Mouse (Mus musculus) embryonic facial prominence, embryonic 12.5 days (tissue): ENCODE data around the gene Nek1. TPM values are rescaled to one million over a fixed set of nuclear protein-coding genes. Genes with fewer than 3 reads are reported as not detected.
A peak's percentile ranks its signal among the peaks of the same experiment; 100 is the strongest.

ENCODE experiments used
- ATAC-seq: fragments of 200-750 bp; cut with Nextera tagmentation; 2 replicates; pipeline ENCODE4 v1.8.0; 2017; ENCODE audit not compliant: insufficient number of reproducible peaks, insufficient read depth, low FRiP score, low TSS enrichment
- H3K27ac ChIP-seq: fragments of 300-500 bp; sonication (generic); 2 replicates; pipeline ENCODE4 v1.5.1; 2016; ENCODE audit warnings: mild to moderate bottlenecking
- H3K27me3 ChIP-seq: fragments of 300-500 bp; sonication (generic); 2 replicates; pipeline ENCODE4 v1.6.1; 2016; ENCODE audit warnings: mild to moderate bottlenecking, moderate library complexity
- H3K36me3 ChIP-seq: fragments of 300-500 bp; sonication (generic); 2 replicates; pipeline ENCODE4 v1.6.1; 2016; ENCODE audit warnings: mild to moderate bottlenecking
- H3K4me1 ChIP-seq: fragments of 300-500 bp; sonication (generic); 2 replicates; pipeline ENCODE4 v1.6.1; 2016
- H3K4me2 ChIP-seq: fragments of 300-500 bp; sonication (generic); replicated peaks from 2 replicates; pipeline ENCODE4 v1.6.1; 2016; ENCODE audit warnings: mild to moderate bottlenecking, moderate library complexity
- H3K4me3 ChIP-seq: fragments of 300-500 bp; sonication (generic); 2 replicates; pipeline ENCODE4 v1.5.1; 2016; ENCODE audit warnings: mild to moderate bottlenecking
- H3K9ac ChIP-seq: fragments of 300-500 bp; sonication (generic); 2 replicates; pipeline ENCODE4 v1.6.1; 2016; ENCODE audit warnings: mild to moderate bottlenecking, moderate library complexity
- H3K9me3 ChIP-seq: fragments of 300-500 bp; sonication (generic); 2 replicates; pipeline ENCODE4 v1.6.1; 2016; ENCODE audit warnings: mild to moderate bottlenecking, moderate library complexity
- WGBS: fragments of 180-500 bp; shearing (Covaris S2); methylation state at CpG from one replicate; pipeline ENCODE4 v1.1.7; 2016; 5-methylcytosine and 5-hydroxymethylcytosine counted together
- polyA plus RNA-seq: library from polyadenylated mRNA; unstranded; fragments of >200 nt; fragmentation: Nextera tagmentation; extraction: Ambion mirVana; gene quantifications from 2 replicates; pipeline ENCODE4 v1.2.1, GENCODE M21; 2016

Nek1 gene
- polyA plus RNA-seq, 1 experiment from 2014 or later: 21.5 TPM

GRCm38 (mm10) chr8:61111940-61112339 is 118.9 kb downstream of the Nek1 start:
- H3K9me3 ChIP-seq: no peaks in the 10 kb centered on the region
- H3K9ac ChIP-seq: no peak overlapping the region
- no peaks in the 10 kb centered on the region; the same call in 1 of the 2 replicates for H3K36me3 ChIP-seq
- ATAC-seq: no peak
- no peak overlapping the region for H3K4me3 ChIP-seq
- no peaks in the 10 kb centered on the region for H3K27me3 ChIP-seq
- 87% methylated on average over 4 of the region's 4 CpGs for WGBS
- H3K27ac ChIP-seq: no peak overlapping the region
- no peaks in the 10 kb centered on the region for H3K4me1 ChIP-seq
- no peak overlapping the region for H3K4me2 ChIP-seq

- 100% methylated on average over 1 of the region's 1 CpGs for WGBS
- no peak overlapping the region for H3K4me3 ChIP-seq
- no peak overlapping the region for H3K27ac ChIP-seq
- H3K27me3 ChIP-seq: no peaks in the 10 kb centered on the region
- no peaks in the 10 kb centered on the region for H3K4me1 ChIP-seq
- no peak overlapping the region for H3K4me2 ChIP-seq
- no peak for ATAC-seq
- no peaks in the 10 kb centered on the region for H3K9me3 ChIP-seq
- H3K36me3 ChIP-seq: no peaks in the 10 kb centered on the region
- no peak overlapping the region for H3K9ac ChIP-seq
Measured at GRCm38 (mm10) chr8:61121631-61122030, 128.6 kb downstream of the Nek1 start.

- H3K4me1 ChIP-seq: no peaks in the 10 kb centered on the region
- no peaks in the 10 kb centered on the region for H3K27me3 ChIP-seq
- no peak for ATAC-seq
- H3K9me3 ChIP-seq: no peaks in the 10 kb centered on the region
- H3K4me2 ChIP-seq: no peak overlapping the region
- no peak overlapping the region for H3K27ac ChIP-seq
- no peak overlapping the region for H3K9ac ChIP-seq
- WGBS: 84% methylated on average over 2 of the region's 2 CpGs
- H3K36me3 ChIP-seq: no peaks in the 10 kb centered on the region; the same call in 1 of the 2 replicates
- no peak overlapping the region for H3K4me3 ChIP-seq
Measured at GRCm38 (mm10) chr8:61127299-61127861, 134.4 kb downstream of the Nek1 start.

GRCm38 (mm10) chr8:61132561-61133134 is 139.7 kb downstream of the Nek1 start:
- H3K4me1 ChIP-seq: no peaks in the 10 kb centered on the region
- no peaks in the 10 kb centered on the region for H3K27me3 ChIP-seq
- H3K4me2 ChIP-seq: no peak overlapping the region
- WGBS: 91% methylated on average over 4 of the region's 4 CpGs
- H3K9me3 ChIP-seq: no peaks in the 10 kb centered on the region
- no peak overlapping the region for H3K27ac ChIP-seq
- H3K36me3 ChIP-seq: no peaks in the 10 kb centered on the region; the same call in 1 of the 2 replicates
- no peak overlapping the region for H3K9ac ChIP-seq
- ATAC-seq: no peak
- H3K4me3 ChIP-seq: no peak overlapping the region

GRCm38 (mm10) chr8:61141869-61142268 is 148.9 kb downstream of the Nek1 start:
- Histone ChIP-seq H3K27ac (no peak overlapping the region), H3K4me1 (no peaks in the 10 kb centered on the region), H3K9ac (no peak overlapping the region), H3K9me3 (no peaks in the 10 kb centered on the region), H3K27me3 (no peaks in the 10 kb centered on the region), H3K4me2 (no peak overlapping the region), H3K4me3 (no peak overlapping the region), H3K36me3 (no peaks in the 10 kb centered on the region)
- no peak for ATAC-seq
- WGBS: 67% methylated on average over 6 of the region's 6 CpGs

GRCm38 (mm10) chr8:61142302-61142701 is 149.3 kb downstream of the Nek1 start:
- no peaks in the 10 kb centered on the region for H3K36me3 ChIP-seq
- no peaks in the 10 kb centered on the region for H3K4me1 ChIP-seq
- WGBS: 51% methylated on average over 3 of the region's 3 CpGs
- ATAC-seq: peak; percentile 41; the same call in 1 of the 2 replicates
- H3K4me3 ChIP-seq: no peak overlapping the region
- H3K9me3 ChIP-seq: no peaks in the 10 kb centered on the region
- H3K9ac ChIP-seq: no peak overlapping the region
- no peak overlapping the region for H3K27ac ChIP-seq
- no peaks in the 10 kb centered on the region for H3K27me3 ChIP-seq
- no peak overlapping the region for H3K4me2 ChIP-seq

GRCm38 (mm10) chr8:61142845-61143244 is 149.8 kb downstream of the Nek1 start:
- no peak overlapping the region for H3K4me2 ChIP-seq
- no peak overlapping the region for H3K27ac ChIP-seq
- ATAC-seq: no peak
- no peaks in the 10 kb centered on the region for H3K9me3 ChIP-seq
- H3K4me3 ChIP-seq: no peak overlapping the region
- H3K36me3 ChIP-seq: no peaks in the 10 kb centered on the region
- H3K4me1 ChIP-seq: no peaks in the 10 kb centered on the region
- no peaks in the 10 kb centered on the region; the same call in 1 of the 2 replicates for H3K27me3 ChIP-seq
- no peak overlapping the region for H3K9ac ChIP-seq

- 82% methylated on average over 5 of the region's 5 CpGs for WGBS
- Histone ChIP-seq H3K27ac (no peak overlapping the region), H3K9me3 (no peaks in the 10 kb centered on the region), H3K27me3 (no peaks in the 10 kb centered on the region; the same call in 1 of the 2 replicates), H3K4me2 (no peak overlapping the region), H3K4me1 (no peaks in the 10 kb centered on the region), H3K9ac (no peak overlapping the region), H3K36me3 (no peaks in the 10 kb centered on the region), H3K4me3 (no peak overlapping the region)
- ATAC-seq: no peak
Measured at GRCm38 (mm10) chr8:61148728-61149127, 155.7 kb downstream of the Nek1 start.

- no peaks in the 10 kb centered on the region for H3K4me1 ChIP-seq
- no peak overlapping the region for H3K9ac ChIP-seq
- no peaks in the 10 kb centered on the region for H3K36me3 ChIP-seq
- ATAC-seq: no peak
- no peak overlapping the region for H3K27ac ChIP-seq
- WGBS: 79% methylated on average over 4 of the region's 4 CpGs
- H3K4me3 ChIP-seq: no peak overlapping the region
- H3K9me3 ChIP-seq: no peaks in the 10 kb centered on the region
- H3K27me3 ChIP-seq: no peaks in the 10 kb centered on the region; the same call in 1 of the 2 replicates
- no peak overlapping the region for H3K4me2 ChIP-seq
Measured at GRCm38 (mm10) chr8:61150596-61150995, 157.6 kb downstream of the Nek1 start.

GRCm38 (mm10) chr8:61156406-61156805 is 163.4 kb downstream of the Nek1 start:
- H3K27ac ChIP-seq: no peak overlapping the region
- no peaks in the 10 kb centered on the region for H3K27me3 ChIP-seq
- no peak overlapping the region for H3K4me3 ChIP-seq
- H3K9me3 ChIP-seq: no peaks in the 10 kb centered on the region
- H3K36me3 ChIP-seq: no peaks in the 10 kb centered on the region
- no peak overlapping the region for H3K4me2 ChIP-seq
- H3K4me1 ChIP-seq: no peaks in the 10 kb centered on the region
- WGBS: 53% methylated on average over 1 of the region's 1 CpGs
- ATAC-seq: no peak
- no peak overlapping the region for H3K9ac ChIP-seq

GRCm38 (mm10) chr8:61158540-61158939 is 165.5 kb downstream of the Nek1 start:
- Histone ChIP-seq H3K4me2 (no peak overlapping the region), H3K27ac (no peak overlapping the region), H3K36me3 (no peaks in the 10 kb centered on the region), H3K27me3 (no peaks in the 10 kb centered on the region), H3K4me1 (no peaks in the 10 kb centered on the region), H3K9me3 (no peaks in the 10 kb centered on the region), H3K9ac (no peak overlapping the region), H3K4me3 (no peak overlapping the region)
- WGBS: 76% methylated on average over 3 of the region's 3 CpGs
- ATAC-seq: no peak

GRCm38 (mm10) chr8:61161461-61162185 is 168.6 kb downstream of the Nek1 start:
- no peak overlapping the region for H3K9ac ChIP-seq
- WGBS: 89% methylated on average over 6 of the region's 6 CpGs
- ATAC-seq: no peak

More at GRCm38 (mm10) chr8:61161461-61162185, 168.6 kb downstream of the Nek1 start:
- Histone ChIP-seq H3K4me2 (no peak overlapping the region), H3K4me3 (no peak overlapping the region), H3K36me3 (no peaks in the 10 kb centered on the region), H3K27me3 (no peaks in the 10 kb centered on the region), H3K9me3 (no peaks in the 10 kb centered on the region), H3K4me1 (no peaks in the 10 kb centered on the region), H3K27ac (no peak overlapping the region)
